Mouse (Mus musculus) gastrocnemius, postnatal 36 days (tissue): ENCODE measurements around the gene Klhl2. TPM values are rescaled to one million over a fixed set of nuclear protein-coding genes. Genes with fewer than 3 reads are reported as not detected.

ENCODE experiments used
- DNase-seq, 2 experiments: peaks; one replicate each; pipeline ENCODE4 v3.0.0; 2022
- intact Hi-C: fragments of 180-260 bp; cut with DNase I; formaldehyde crosslinking; loops from one replicate; pipeline ENCODE4 v1.15.1; 2025
- total RNA-seq, 2 experiments: library from RNA; stranded (reverse); gene quantifications; 2 replicates each; pipeline ENCODE4 v1.2.3; 2021

Gene Klhl2
- total RNA-seq, 2 experiments from 2014 or later, result 4.8 to 8.3 TPM

- intact Hi-C loops, result no loop called here
- DNase-seq, result no peak
These were observed 131.9 kb downstream of the Klhl2 start for GRCm38 (mm10) chr8:64717868-64718267.

- DNase-seq, result no peak
These were observed 137.3 kb downstream of the Klhl2 start for GRCm38 (mm10) chr8:64712499-64712898.

GRCm38 (mm10) chr8:64711544-64711943 is 138.3 kb downstream of the Klhl2 start:
- intact Hi-C loops, result no loop called here
- no peak for DNase-seq

More at GRCm38 (mm10) chr8:64712499-64712898, 137.3 kb downstream of the Klhl2 start:
- intact Hi-C loops, result no loop called here

GRCm38 (mm10) chr8:64707481-64707880 is 142.3 kb downstream of the Klhl2 start:
- intact Hi-C loops, result no loop called here
- no peak for DNase-seq

GRCm38 (mm10) chr8:64703191-64703590 is 146.6 kb downstream of the Klhl2 start:
- intact Hi-C loops, result no loop called here
- no peak for DNase-seq

- DNase-seq, result peak; percentile 67 to 72
- intact Hi-C loops, result loop anchor here (2.0 to 10.0 kb wide), 2 partner anchors 74 to 252 kb away; partner anchors contain the start of gene Tmem192
These were observed 157.1 kb downstream of the Klhl2 start, which contains the start of gene Cpe for GRCm38 (mm10) chr8:64692651-64693201. Gene Cpe (minus strand): TSS chr8:64693054.

- DNase-seq, result no peak
- intact Hi-C loops, result loop anchor here (2.0 to 10.0 kb wide), 2 partner anchors 73 to 253 kb away; partner anchors contain the start of gene Tmem192
These were observed 158.0 kb downstream of the Klhl2 start for GRCm38 (mm10) chr8:64691591-64692401.

- DNase-seq, result no peak
- intact Hi-C loops, result loop anchor here (10.0 kb wide), 1 partner anchor 254 kb away; the partner anchor contains the start of gene Tmem192
These were observed 159.0 kb downstream of the Klhl2 start for GRCm38 (mm10) chr8:64690845-64691244.

- intact Hi-C loops, result loop anchor here (10.0 kb wide), 1 partner anchor 254 kb away; the partner anchor contains the start of gene Tmem192
These were observed 159.5 kb downstream of the Klhl2 start for GRCm38 (mm10) chr8:64690306-64690705.

More at GRCm38 (mm10) chr8:64690306-64690705, 159.5 kb downstream of the Klhl2 start:
- DNase-seq, result no peak

Other genes starting within 250 kb of the Klhl2 start
- gene Cpe, start 157.0 kb downstream of the Klhl2 start, total RNA-seq, result 100 to 1,000 TPM; 223 to 229 TPM
- gene Msmo1, start 116.2 kb downstream of the Klhl2 start, total RNA-seq, result 1 to 10 TPM; 2.2 to 2.9 TPM
- 10 to 100 TPM; 14.7 to 17.3 TPM for gene Tmem192, start 97.2 kb upstream of the Klhl2 start, total RNA-seq
- gene Trim75, start 137.8 kb upstream of the Klhl2 start, total RNA-seq, result not detected
- not detected for gene Trim61, start 168.5 kb upstream of the Klhl2 start, total RNA-seq
- gene Trim60, start 168.6 kb upstream of the Klhl2 start, total RNA-seq, result not detected
- not detected for gene Apela, start 187.3 kb upstream of the Klhl2 start, total RNA-seq
- not detected for gene Gm10663, start 225.0 kb upstream of the Klhl2 start, total RNA-seq